Mouse (Mus musculus): ENCODE data around the gene Gabpb1.
A peak's percentile ranks its signal among the peaks of the same experiment; 100 is the strongest.

Gene Gabpb1

DNA sequence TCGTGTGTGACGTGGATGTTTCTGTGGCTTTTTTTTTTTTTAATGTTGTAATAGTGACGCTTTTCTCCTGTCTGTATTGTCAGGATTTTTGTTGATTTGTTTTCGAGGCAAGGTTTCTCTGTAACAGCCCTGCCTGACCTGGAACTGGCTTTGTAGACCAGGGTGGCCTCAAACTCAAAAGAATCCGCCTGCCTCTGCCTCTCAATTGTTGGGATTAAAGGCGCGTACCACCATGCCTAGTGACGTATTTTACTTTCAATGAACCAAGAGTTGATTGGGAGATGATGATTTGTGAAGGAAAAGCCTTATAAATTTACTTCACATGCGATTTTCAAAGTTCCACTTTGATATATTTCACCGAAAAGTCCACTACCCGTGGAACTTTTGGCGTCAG, at the start of gene Gabpb1:
Gene Gabpb1, minus strand, starts transcription at position 216 of the 394 bp plus-strand sequence.
- peak in 1 of 2 experiments; percentile 37 for DNase-seq

DNA sequence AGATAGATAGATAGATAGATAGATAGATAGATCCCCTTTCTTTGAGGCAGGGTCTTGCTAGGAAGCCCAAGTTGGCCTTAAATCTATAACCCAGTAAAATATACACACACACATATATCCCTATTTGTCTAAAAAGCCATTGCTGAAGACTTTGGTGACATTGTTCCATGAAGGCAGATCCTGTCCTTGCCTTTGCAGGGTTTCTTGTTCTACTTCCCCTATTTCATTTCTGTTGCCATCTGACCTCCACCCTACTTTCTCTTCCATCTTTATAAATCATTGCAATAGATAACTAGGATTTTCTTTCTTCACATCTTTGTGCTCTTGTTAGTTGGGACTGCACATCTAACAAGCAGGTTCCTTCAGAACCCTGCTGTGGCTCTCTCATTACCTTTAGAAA, 36.8 kb upstream of the Gabpb1 start:
- no peak for DNase-seq

DNA sequence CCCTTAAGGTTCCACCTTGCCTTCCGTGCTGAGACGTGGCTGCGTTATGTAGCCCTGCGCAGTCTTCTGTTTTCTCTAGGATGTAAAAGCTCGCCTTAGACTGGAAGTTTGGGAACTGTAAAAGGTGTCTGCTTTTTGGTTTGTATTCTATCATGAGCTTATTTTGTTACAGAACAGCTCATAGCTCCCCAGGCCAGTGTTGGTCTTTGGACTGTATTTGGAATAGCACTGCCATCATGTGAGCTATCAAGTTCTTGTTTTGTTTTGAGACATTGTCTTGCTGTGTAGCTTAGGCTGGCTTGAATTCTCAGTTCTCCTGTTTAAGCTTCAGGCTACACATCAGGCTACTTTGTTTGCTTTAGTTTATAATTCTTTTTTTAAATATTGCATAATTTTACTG, 36.4 kb upstream of the Gabpb1 start:
- DNase-seq, result no peak

DNA sequence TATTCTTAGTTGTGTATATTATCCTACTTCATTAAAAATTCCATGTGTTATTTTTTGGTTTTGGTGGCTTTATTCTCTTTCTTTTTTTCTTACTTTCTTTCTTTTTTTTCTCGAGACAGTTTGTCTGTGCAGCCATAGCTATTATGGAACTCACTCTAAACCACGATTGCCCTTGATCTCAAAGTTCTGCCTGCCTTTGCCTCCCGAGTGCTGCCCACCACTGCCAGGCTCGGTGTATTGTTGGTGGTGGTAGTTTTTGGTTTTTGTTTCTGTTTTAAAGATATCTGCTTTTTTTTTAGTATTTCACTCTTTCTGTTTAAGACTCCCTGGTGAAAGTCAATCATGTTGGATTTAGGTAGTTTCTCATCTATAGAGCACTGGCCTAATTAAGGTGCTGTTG, 32.2 kb upstream of the Gabpb1 start:
- DNase-seq, result no peak

DNA sequence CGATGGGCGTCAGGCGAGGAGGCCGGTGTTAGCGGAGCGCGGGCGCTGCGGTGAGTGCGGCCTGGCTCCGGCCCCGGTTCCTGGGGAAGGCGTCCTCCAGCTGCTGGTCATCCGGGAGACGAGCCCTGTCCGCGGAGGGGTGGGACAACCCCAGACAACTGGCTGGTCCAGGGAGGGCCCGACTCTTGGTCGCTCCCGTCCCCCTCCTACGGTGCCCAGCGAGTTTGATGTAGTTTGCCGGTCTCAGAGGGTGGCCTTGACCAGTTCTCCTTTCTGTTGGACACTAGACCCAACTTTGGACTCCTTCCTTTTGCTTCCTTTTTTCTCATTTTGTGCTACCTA, 31.3 kb upstream of the Gabpb1 start:
- DNase-seq, result no peak

DNA sequence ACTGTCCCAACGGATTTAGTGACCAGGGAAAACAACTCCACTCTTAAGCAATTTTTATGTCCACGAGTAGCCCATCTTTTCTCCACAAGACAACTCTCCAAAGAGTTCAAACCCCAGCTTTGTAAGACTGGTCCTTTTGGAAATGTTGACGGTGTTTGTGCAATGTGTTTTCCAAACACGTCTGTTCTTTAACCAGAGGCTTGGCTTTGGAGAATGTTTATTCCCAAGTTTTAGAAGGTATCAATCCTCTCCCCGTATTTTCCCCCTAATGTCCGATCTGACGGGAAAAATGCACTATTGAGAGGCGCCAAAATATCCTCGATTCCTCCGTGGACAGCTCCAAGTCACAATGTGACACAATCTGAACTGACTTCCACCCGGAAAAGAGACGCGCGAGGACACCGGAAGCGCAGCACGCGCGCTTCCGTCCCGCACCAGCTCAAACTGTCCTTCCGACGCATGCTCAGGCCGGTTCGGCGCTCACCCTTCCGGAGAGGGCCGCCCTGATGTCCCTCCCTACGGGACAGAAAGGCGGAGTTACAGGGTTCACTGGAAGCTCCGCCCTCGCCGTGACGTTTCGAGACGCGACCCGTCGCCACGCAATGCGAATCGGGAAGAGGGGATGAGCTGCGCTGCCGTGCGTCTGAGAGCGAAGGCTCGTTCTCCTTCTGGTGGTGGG, 30.8 kb upstream of the Gabpb1 start, which contains the start of gene Usp8:
Gene Usp8, plus strand, starts transcription at position 570 of the 679 bp plus-strand sequence.
- DNase-seq, result peak; percentile 95 to 96

DNA sequence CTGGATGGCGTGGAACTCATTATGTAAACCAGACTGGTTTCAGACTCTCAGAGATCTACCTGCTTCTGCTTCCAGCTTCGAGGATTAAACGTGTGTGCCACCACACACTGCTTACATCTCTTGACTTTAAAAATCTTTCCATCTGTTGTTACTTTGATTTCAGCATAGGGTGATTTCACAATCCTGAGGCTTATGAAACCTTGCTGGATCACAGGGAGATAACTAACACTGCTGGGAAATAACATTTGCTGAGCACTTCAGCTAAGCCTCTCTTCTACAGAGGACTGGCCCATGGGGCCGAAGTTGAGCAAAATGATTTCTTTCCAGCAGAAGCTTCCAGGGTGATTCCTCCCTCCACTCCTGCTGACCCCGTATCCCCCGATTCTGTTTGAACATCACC, 19.1 kb upstream of the Gabpb1 start:
- no peak for DNase-seq

DNA sequence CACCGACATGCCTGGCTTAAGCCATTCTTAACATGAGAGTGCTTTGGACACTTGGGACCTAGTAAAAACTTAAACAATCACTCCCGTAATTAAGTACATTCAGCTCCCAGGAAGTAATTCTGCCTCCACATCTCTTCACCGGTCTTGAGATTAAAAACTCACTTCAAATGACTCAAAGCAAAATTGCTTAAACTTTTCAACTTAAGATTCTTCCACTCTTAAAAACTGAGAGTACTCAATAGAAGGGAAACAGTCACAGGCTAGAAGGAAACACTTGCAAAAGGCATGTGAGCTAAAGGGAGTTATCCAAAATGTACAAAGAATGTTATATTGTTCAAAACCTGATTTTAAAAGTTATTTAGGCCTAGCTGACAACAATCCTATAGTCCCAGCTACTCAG, 15.2 kb upstream of the Gabpb1 start:
- no peak for DNase-seq

DNA sequence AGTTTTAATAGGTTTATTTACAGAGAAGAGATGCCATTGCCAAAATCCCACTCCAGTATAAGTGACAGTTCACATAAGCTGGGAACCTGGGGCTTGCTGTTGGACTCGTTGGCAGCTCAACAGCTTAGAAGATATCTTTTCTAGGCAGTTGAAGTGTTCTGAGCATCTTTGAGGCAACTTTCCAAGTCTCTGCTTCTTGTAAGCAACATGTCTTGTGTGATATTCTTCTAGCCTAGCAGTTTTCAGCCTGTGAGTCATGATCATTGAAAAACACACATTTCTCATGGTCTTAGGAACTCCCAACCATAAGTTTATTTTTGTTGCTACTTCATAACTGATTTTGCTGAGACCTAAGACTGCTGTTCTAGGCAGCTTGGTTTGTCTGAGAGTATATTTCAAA, 6.8 kb upstream of the Gabpb1 start:
- DNase-seq, result no peak

DNA sequence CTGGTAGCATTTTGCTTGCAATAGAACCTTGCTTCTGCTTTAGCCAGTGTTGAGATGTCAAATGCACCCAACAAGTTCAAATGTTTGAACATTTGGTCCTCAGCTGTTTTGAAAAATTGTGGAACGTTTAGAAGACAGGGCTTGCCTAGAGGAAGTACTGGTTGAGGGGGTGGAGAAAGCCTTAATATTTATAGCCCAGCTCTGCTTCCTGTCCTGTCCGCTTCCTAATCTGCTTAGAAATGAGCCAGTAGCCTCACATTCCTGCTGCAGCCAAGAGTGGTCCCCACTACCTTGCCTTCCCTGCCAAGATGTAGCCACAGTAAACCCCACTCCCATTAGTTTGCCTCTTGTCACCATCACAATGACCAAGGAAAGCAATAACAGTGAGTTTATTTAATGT, 6.2 kb upstream of the Gabpb1 start:
- DNase-seq, result no peak

DNA sequence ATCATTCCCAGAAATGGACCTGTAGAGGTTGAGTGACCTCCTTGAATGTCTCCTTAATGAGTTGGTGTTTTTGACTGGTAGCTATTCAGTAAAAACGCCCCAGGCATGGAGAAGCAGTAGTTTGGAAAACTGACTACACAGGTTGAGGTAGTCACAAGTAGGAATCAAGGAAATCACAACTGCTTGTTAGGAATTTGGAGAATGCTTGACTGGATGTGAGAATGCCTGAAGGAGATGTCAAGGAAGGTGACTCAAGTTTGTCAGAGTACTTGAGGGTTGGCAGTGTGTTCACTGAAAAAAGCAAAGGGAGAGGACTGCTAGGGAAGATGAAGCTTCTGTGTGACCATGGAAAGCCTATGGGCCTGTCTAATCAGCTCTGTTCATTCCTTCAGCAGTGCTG, 1.2 kb upstream of the Gabpb1 start:
- no peak for DNase-seq

DNA sequence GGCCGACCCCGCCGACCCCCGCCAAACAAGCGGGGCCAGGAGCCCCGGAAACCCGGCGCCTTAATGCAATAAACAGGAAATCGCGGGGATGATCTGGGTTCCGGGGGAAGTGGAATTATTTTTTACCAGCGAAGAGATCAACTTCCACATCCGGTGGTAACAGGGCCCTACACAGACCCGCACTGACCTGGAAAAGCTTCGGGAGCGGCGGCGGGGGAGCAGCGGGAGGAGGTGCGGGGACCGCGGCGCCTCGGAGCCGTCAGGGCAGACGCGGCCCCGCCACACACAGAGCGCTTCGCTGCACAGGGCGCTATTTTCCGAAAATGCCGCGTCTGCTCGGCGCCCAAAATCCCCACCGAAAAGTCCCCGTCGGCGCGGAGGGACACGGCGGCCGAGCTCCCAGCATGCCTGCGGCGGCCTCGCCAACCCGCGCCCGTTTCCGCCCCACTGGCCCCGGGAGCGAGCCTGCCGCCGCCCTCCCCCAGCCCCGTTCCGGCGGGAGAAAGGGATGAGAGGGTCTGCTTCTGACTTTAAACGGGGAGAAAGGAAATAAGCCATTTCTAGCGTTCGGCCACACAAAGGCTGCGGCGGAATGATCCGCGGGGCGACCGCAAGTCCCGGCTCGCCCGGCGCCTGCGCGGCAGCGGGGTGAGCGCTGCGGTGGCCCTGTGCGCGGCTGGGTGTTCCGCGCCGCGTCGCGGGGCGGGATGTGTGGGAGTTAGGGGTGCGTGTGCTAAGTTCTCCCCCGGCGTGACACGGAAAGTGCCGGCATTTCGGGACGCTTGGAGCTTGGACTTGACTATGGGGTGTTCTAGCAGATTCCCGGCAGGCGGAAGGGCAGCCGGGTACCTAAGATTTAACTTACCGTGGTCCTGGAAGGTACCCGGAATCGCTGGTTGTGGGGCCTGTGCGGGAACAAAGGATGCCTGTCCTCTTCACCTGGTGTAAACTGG, 692 bp downstream of the Gabpb1 start:
- DNase-seq, result peak; percentile 91 to 94

DNA sequence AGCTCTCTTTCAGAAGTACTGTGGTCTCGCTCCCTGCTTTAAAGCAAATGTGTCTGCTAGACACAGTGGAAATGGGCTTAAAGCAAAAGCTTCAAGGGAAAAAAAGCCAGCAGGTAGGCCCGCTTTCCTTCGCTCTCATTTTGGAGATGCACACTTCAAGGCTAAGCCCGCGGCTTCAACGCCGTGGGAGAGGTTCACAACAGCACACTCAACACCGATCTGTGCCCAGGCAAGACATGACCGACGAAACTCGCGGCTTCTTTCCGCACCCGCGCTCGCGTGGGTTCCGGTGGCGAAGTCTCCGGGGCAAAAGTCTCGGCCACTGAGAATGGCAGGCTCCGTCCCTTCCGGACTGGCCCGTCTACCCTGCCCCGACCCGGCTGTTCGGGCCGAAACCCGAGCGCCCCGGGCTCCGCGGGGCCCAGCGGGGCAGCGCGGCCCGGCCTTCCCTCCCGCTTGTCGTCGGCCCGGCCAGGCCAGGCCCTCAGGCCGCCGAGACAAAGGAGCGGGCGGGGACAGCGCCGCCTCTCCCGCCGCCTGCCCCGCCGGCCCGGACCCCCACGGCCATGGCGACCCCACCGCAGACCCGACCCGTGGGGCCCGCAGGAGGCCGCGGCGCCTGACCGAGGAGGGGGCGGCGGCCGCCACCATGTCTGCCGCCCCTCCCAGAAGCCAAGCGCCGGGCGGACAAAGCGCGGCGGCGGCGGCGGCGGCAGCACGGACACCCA, 1.5 kb downstream of the Gabpb1 start:
- peak; percentile 64 to 74 for DNase-seq

DNA sequence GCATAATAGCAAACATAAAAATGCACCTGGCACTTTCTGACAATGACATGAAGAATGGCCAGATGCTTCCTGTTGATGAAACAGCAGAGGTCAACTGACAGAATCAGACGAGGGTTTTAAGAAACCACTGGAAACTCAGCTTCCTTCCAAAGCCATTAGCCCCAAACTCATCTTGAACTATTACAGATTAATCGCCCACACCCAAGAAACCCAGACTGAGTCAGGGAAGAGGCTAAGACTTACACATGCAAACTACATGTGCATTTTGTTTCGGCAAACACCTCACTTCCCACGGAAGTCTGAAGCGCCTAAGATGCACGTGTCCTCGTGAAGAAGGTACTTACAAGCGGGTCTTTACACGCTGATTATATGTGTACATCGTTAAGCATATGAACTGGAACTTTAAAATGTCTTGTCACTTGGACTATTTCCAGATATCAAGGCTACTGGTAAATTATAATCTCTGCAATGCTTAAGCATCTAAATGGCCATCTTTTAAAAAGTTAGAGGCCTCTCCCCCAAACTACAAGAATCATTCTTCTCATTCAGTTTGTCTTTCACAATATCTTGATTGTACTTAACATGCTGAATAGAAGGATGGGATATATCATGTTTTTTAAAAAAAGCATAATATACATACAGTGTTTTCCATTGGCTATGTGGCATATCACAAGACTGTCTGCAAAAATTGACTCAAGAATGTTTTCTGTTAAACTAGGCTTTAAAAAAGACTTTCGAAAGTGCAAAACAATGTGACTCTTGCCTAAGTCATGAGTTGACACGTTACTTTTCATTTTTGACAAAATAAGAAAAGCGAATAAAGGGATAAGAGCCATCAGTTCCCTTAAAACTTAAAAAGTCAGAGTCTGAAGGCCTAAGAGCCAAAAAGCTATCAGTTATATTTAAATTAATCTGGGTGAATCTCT, 2.6 kb downstream of the Gabpb1 start:
- DNase-seq, result peak; percentile 50 to 52

DNA sequence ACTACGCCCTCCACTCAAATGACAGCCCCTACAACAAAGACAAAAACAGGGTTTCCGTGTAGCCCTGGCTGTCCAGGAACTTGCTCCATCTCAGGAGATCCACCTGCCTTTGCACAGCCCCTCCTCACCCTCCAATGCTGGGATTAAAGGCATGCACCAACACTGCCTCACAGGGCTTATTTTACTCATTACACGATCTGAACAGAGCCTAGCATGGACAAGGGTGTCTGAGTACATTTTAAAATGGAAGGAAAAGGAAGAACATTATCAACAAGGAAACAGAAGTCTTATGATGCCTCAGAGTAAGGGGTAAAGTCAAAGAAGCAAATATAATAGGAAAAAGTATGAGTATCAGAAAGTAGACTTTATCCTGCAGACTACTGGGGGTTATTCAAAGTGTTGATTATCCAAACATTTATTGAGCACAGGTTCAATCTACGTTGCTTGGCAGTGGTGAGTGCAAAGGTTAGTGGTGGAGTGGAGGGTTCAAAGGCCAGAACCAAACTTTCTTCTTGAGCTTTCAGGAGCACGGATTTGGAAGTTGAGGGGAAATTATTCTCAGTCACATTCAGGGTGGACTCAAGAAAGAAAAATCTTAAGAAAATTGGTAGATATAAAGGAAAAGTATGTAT, 7.4 kb downstream of the Gabpb1 start:
- DNase-seq, result no peak

DNA sequence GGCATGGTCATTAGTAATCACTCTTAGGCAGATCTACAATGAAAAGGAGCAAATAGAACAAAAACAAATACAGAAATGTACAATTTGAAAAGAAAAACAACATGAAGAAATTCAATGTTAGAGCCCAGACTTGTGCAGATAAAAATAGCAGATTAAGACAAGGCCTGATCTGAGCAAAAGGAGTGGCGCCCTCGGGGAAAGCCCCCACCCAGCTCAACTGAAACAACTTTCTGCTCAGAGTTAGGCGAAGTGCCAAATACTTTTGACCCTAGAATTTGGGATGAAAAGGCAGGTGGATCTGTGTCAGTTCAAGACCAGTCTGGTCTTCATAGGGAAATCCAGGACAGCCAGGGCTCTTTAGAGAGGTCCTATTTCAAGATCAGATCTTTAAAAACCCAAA, 10.2 kb downstream of the Gabpb1 start:
- no peak for DNase-seq

DNA sequence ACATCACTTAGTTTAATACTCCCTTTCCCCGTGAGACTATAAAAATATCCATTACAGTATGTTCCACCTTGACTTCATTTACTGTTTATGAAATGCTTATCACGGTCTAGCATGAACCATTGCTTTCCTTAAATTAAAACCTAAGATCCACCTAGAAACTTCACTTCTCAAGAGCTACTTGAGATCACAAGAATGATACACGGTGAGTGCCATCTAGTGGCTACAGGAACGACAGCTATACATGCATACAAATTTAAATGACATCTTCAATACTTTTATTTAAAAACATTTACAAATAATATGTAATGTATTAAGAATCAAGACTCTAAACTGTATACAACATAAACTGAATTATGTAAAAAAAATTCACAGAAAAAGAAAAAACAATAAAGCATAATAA, 12.7 kb downstream of the Gabpb1 start:
- DNase-seq, result peak; percentile 39 to 48

DNA sequence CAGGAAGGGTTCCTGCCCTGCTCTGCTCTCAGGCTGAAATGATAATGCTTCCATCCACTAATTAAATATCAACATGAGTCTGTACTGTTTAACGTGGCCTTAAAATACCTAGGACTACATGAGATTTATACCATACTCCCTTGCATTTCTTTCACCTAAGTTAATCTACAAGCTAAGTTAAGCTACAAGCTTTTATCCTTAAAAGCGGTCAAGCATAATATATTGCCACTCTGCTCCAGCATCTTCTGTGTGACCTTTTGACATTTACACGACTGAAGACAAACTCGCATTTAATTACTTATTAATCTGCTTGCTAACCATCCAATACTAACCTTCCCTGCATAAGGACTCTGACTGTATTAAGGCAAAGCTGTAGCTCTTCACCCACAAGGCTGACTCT, 23.2 kb downstream of the Gabpb1 start:
- DNase-seq, result no peak

DNA sequence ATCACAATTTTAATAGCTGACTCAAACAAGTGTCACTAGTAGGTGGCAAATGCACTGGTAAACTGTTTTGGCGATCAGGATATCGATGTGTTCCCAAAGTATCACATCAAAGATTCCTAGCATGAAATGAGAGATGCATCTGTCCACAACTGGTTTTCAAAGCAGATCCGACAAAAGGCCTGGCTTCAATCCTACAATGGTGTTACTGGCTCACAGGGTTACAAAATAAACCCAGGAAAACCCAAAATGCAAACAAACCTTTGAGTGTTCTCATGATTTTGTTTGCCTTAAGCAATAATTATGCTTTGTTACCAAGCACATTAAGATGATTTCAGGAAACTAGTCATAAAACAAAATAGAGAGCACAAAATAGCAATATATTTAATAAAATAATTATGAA, 28.4 kb downstream of the Gabpb1 start:
- DNase-seq, result no peak

DNA sequence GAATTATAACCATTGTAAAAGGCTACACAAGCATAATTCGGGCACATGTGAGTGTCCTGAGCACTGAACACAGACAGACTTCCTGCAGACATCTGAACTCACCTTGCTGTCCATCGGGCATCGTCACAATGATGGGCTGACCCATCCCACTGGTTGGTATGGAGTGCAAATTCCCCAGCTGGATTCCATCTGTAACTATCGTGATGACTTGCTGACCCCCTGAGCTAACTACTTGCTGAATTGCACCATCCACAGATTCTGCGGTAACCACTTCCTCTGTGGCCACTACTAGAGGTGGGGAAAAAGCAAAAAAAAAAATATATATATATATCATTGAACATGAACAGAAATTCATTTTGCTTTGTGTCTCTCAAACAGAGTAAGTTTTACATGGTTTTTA, 29.7 kb downstream of the Gabpb1 start:
- DNase-seq, result no peak

DNA sequence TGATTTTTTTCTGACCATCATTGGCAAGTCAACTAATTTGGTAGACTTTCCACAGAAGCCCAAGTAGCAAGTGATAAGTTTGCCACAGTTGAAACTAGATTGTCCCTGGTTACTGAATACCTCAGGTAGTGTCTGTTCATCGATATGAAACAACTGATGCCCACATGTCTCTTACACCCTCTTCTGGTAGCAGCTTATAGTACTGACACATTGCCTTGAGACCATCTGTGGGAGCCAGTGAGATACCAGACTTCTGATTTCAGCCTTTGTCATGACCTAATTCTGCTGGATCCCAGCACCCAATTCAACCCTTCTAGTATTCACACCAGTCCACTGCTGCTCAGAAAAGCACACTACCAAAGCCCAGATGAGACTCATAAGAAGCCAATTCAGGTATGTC, 31.4 kb downstream of the Gabpb1 start:
- no peak for DNase-seq

DNA sequence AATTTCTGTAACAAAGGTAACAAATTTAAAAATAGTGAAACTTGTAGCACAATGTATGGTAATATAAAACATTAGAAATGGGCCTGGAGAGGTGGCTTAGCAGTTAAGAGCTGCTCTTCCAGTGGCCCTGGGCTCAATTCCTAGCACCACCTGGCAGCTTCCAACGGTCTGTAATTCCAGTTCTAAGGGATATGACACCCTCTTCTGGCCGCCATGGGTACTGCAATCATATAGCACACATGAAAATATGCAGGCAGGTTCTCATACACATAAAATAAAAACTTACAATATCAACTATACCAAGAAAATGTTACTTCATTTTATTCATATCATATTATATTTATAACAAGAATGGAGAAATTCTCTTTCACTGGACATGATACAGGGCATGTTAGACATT, 35.8 kb downstream of the Gabpb1 start:
- peak; percentile 27 to 34 for DNase-seq

Data from B cell, adult 2 months (primary cell).